Mouse (Mus musculus) forebrain, embryonic 16.5 days (tissue): ENCODE measurements around the gene Ccdc88c. TPM values are rescaled to one million over a fixed set of nuclear protein-coding genes. Genes with fewer than 3 reads are reported as not detected.

Source experiments
- ATAC-seq: fragments of 200-750 bp; cut with Nextera tagmentation; 2 replicates; pipeline ENCODE4 v1.8.0; 2017; ENCODE audit warnings: mild to moderate bottlenecking, moderate library complexity
- H3K27ac ChIP-seq: fragments of 300-500 bp; sonication (generic); 2 replicates; pipeline ENCODE4 v1.5.1; 2014; ENCODE audit warnings: low read length, control low read depth
- H3K27me3 ChIP-seq: fragments of 300-500 bp; sonication (generic); replicated peaks from 2 replicates; pipeline ENCODE4 v1.6.1; 2014; ENCODE audit warnings: low read length; ENCODE audit not compliant: control insufficient read depth, insufficient read depth
- H3K36me3 ChIP-seq: fragments of 300-500 bp; sonication (generic); 2 replicates; pipeline ENCODE4 v1.6.1; 2014; ENCODE audit not compliant: control insufficient read depth, insufficient read depth
- H3K4me1 ChIP-seq: fragments of 300-500 bp; sonication (generic); replicated peaks from 2 replicates; pipeline ENCODE4 v1.6.1; 2014; ENCODE audit warnings: low read length; ENCODE audit not compliant: control insufficient read depth, insufficient read depth
- H3K4me2 ChIP-seq: fragments of 300-500 bp; sonication (generic); 2 replicates; pipeline ENCODE4 v1.6.1; 2014; ENCODE audit warnings: mild to moderate bottlenecking, low read length, control low read depth
- H3K4me3 ChIP-seq: fragments of 300-500 bp; sonication (generic); replicated peaks from 2 replicates; pipeline ENCODE4 v1.5.1; 2014; ENCODE audit warnings: mild to moderate bottlenecking, low read length, control low read depth
- H3K9ac ChIP-seq: fragments of 300-500 bp; sonication (generic); replicated peaks from 2 replicates; pipeline ENCODE4 v1.6.1; 2014; ENCODE audit warnings: low read depth, low read length, control low read depth
- H3K9me3 ChIP-seq: fragments of 300-500 bp; sonication (generic); 2 replicates; pipeline ENCODE4 v1.6.1; 2016; ENCODE audit warnings: low read length; ENCODE audit not compliant: control insufficient read depth
- WGBS: fragments of 180-500 bp; shearing (Covaris S2); extraction: QIAGEN DNeasy Blood & Tissue Kit; methylation state at CpG from one replicate; pipeline ENCODE4 v1.1.7; 2014; 5-methylcytosine and 5-hydroxymethylcytosine counted together
- polyA plus RNA-seq: library from polyadenylated mRNA; unstranded; fragments of >200 nt; fragmentation: Nextera tagmentation; extraction: Ambion mirVana; gene quantifications from 2 replicates; pipeline ENCODE4 v1.2.1, GENCODE M21; 2015

Ccdc88c gene
- polyA plus RNA-seq, 1 experiment from 2014 or later = 20.7 TPM

GRCm38 (mm10) chr12:100871841-100872240 is 157.0 kb downstream of the Ccdc88c start:
- no peak overlapping the region for H3K9ac ChIP-seq
- WGBS = 85% methylated on average over 2 of the region's 2 CpGs
- no peak overlapping the region for H3K4me2 ChIP-seq
- H3K4me3 ChIP-seq = no peak overlapping the region
- H3K27me3 ChIP-seq = no peaks in the 10 kb centered on the region
- no peaks in the 10 kb centered on the region for H3K9me3 ChIP-seq
- H3K36me3 ChIP-seq = no peaks in the 10 kb centered on the region
- no peaks in the 10 kb centered on the region for H3K4me1 ChIP-seq
- ATAC-seq = no peak
- H3K27ac ChIP-seq = no peak overlapping the region

GRCm38 (mm10) chr12:100871234-100871633 is 157.6 kb downstream of the Ccdc88c start:
- H3K36me3 ChIP-seq = no peaks in the 10 kb centered on the region
- H3K27ac ChIP-seq = no peak overlapping the region
- 92% methylated on average over 6 of the region's 6 CpGs for WGBS
- H3K9ac ChIP-seq = no peak overlapping the region
- H3K4me2 ChIP-seq = no peak overlapping the region
- H3K4me1 ChIP-seq = no peaks in the 10 kb centered on the region
- H3K9me3 ChIP-seq = no peaks in the 10 kb centered on the region
- no peak for ATAC-seq
- no peaks in the 10 kb centered on the region for H3K27me3 ChIP-seq
- no peak overlapping the region for H3K4me3 ChIP-seq

GRCm38 (mm10) chr12:100868049-100868622 is 160.7 kb downstream of the Ccdc88c start:
- Histone ChIP-seq H3K36me3 (no peaks in the 10 kb centered on the region), H3K9ac (no peak overlapping the region), H3K27me3 (no peaks in the 10 kb centered on the region), H3K4me3 (no peak overlapping the region), H3K9me3 (no peaks in the 10 kb centered on the region), H3K27ac (no peak overlapping the region), H3K4me2 (no peak overlapping the region), H3K4me1 (no peaks in the 10 kb centered on the region)
- WGBS = 45% methylated on average over 4 of the region's 4 CpGs
- no peak for ATAC-seq

- Histone ChIP-seq H3K4me2 (no peak overlapping the region), H3K4me3 (no peak overlapping the region), H3K27ac (no peak overlapping the region), H3K27me3 (no peaks in the 10 kb centered on the region), H3K9me3 (no peaks in the 10 kb centered on the region), H3K36me3 (no peaks in the 10 kb centered on the region), H3K4me1 (no peaks in the 10 kb centered on the region), H3K9ac (no peak overlapping the region)
- 86% methylated on average over 8 of the region's 8 CpGs for WGBS
- ATAC-seq = no peak
Measured at GRCm38 (mm10) chr12:100867097-100867496, 161.8 kb downstream of the Ccdc88c start.

GRCm38 (mm10) chr12:100865509-100866078 is 163.3 kb downstream of the Ccdc88c start:
- H3K9ac ChIP-seq = no peak overlapping the region
- no peak overlapping the region for H3K4me3 ChIP-seq
- H3K4me2 ChIP-seq = no peak overlapping the region
- ATAC-seq = no peak
- H3K9me3 ChIP-seq = no peaks in the 10 kb centered on the region
- H3K4me1 ChIP-seq = no peaks in the 10 kb centered on the region
- 77% methylated on average over 11 of the region's 11 CpGs for WGBS
- no peaks in the 10 kb centered on the region for H3K36me3 ChIP-seq
- no peak overlapping the region for H3K27ac ChIP-seq
- no peaks in the 10 kb centered on the region for H3K27me3 ChIP-seq

GRCm38 (mm10) chr12:100865072-100865471 is 163.8 kb downstream of the Ccdc88c start:
- Histone ChIP-seq H3K27me3 (no peaks in the 10 kb centered on the region), H3K9me3 (no peaks in the 10 kb centered on the region), H3K27ac (no peak overlapping the region), H3K36me3 (no peaks in the 10 kb centered on the region), H3K9ac (no peak overlapping the region), H3K4me2 (no peak overlapping the region), H3K4me1 (no peaks in the 10 kb centered on the region), H3K4me3 (no peak overlapping the region)
- ATAC-seq = no peak

GRCm38 (mm10) chr12:100862856-100863446 is 165.9 kb downstream of the Ccdc88c start:
- Histone ChIP-seq H3K4me3 (no peak overlapping the region), H3K36me3 (no peaks in the 10 kb centered on the region), H3K27ac (no peak overlapping the region), H3K9me3 (no peaks in the 10 kb centered on the region), H3K4me1 (no peaks in the 10 kb centered on the region), H3K4me2 (no peak overlapping the region), H3K27me3 (no peaks in the 10 kb centered on the region), H3K9ac (no peak overlapping the region)
- 79% methylated on average over 3 of the region's 3 CpGs for WGBS
- no peak for ATAC-seq

- H3K9ac ChIP-seq = no peak overlapping the region
- no peaks in the 10 kb centered on the region for H3K36me3 ChIP-seq
- H3K4me2 ChIP-seq = no peak overlapping the region
- no peaks in the 10 kb centered on the region for H3K27me3 ChIP-seq
- no peak overlapping the region for H3K27ac ChIP-seq
- ATAC-seq = no peak
- H3K4me1 ChIP-seq = no peaks in the 10 kb centered on the region
- H3K9me3 ChIP-seq = no peaks in the 10 kb centered on the region
- 87% methylated on average over 3 of the region's 3 CpGs for WGBS
- no peak overlapping the region for H3K4me3 ChIP-seq
Measured at GRCm38 (mm10) chr12:100862272-100862671, 166.6 kb downstream of the Ccdc88c start.
